Mouse (Mus musculus): ENCODE measurements around the gene Itpkb.

- TF ChIP-seq POLR2A (IDR thresholded peaks at IDR 0.05; ENCODE audit: borderline replicate concordance, extremely low read depth, low read depth, low read length) (no peak), CTCF (IDR thresholded peaks at IDR 0.05; ENCODE audit: insufficient read depth, low read length) (no peak)
Measured at GRCm38 (mm10) chr1:180352258-180352657, 22.0 kb downstream of the Itpkb start.

Measured in lung, adult 2 months (tissue).